Mouse (Mus musculus): ENCODE results near the gene Plekhg6. TPM values are rescaled to one million over a fixed set of nuclear protein-coding genes. Genes with fewer than 3 reads are reported as not detected.

Gene Plekhg6
- polyA plus RNA-seq, 1 experiment from 2014 or later = 0.12 TPM

DNA sequence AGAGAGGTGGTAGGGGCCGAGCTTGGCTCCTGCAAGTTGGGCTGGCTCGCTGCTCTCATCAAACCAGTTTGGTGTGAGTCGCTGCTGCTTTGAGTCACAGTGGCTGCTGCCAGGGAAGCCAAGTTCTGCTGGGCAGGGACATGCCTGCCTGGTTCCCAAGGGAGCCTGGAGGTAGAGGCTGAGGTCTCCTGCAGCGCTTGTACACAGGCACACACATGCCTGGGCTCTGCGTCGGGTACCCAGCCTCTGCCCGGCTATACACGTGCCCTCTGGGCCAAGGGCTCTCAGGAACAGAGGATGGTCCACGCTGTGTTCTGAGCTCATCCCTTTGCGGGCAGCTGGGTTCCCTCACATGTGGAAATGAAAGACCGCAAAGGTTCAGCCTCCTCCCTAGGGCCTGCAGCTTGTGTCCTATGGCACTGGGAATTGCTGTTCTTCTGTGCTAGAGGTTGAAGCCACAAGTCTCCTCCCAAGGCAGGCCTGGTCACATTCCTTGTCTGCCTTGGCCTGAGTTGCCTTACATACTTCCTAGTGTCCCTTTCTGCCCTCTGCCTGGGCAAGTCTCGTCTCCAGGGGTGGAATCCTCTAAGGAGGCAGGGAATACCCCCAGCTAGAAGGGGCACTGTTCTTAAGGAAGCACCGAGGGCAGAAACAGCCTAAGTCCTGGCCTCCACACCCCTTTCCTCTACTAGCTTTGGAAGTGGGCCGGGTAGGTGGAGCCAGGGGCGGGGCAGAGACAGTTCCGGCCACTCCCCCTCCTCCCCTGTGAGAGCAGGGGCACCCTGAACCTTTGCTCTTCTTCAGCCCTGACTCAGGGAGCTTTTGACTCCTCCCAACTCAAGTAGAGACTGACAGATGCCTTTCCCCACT, 2.8 kb downstream of the Plekhg6 start:
- Histone ChIP-seq H3K4me1 (replicated peaks; ENCODE audit: control insufficient read depth, insufficient read depth, low read length) (peaks cover 6% of the 10 kb centered on the region; the same call in 1 of the 2 replicates), H3K27me3 (ENCODE audit: control insufficient read depth, insufficient read depth, low read length) (peaks cover 35% of the 10 kb centered on the region), H3K9ac (ENCODE audit: low read length) (no peak overlapping the region), H3K4me3 (ENCODE audit: low read depth, low read length) (no peak overlapping the region), H3K27ac (ENCODE audit: low read depth, low read length) (no peak overlapping the region), H3K4me2 (ENCODE audit: low read depth, low read length, severe bottlenecking) (0 out of 2 replicates have a peak overlapping the region, but pooled peaks have one; percentile 15), H3K36me3 (ENCODE audit: control insufficient read depth, insufficient read depth, low read length) (no peaks in the 10 kb centered on the region), H3K9me3 (ENCODE audit: control insufficient read depth, low read length) (no peaks in the 10 kb centered on the region)
- ATAC-seq (replicated peaks; ENCODE audit: low FRiP score) (no peak), DNase-seq (ENCODE audit: low spot score) (no peak)
- 36% methylated on average over 16 of the region's 16 CpGs for WGBS

DNA sequence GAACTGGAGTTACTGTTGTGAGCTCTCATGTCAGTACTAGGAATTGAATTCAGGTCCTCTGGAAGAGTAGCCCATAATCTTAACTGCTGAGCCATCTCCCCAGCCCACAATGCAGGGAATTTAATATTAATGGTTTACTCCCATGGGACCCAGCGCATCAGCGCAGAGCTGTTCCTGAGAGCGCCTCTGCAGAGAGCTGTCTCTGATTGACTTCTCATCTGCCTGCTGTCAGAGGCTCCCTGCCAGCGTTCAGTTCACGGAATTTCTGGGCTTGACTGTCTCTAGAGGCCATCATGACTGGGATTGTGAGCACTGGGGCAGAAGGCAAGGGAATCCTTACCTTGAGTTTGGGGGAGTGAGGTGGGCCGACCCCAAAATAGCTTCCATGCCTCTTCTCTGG, 3.6 kb downstream of the Plekhg6 start:
- Histone ChIP-seq H3K4me2 (ENCODE audit: low read depth, low read length, severe bottlenecking) (no peak overlapping the region), H3K4me1 (replicated peaks; ENCODE audit: control insufficient read depth, insufficient read depth, low read length) (peaks cover 6% of the 10 kb centered on the region; the same call in 1 of the 2 replicates), H3K9me3 (ENCODE audit: control insufficient read depth, low read length) (no peaks in the 10 kb centered on the region), H3K27ac (ENCODE audit: low read depth, low read length) (no peak overlapping the region), H3K4me3 (ENCODE audit: low read depth, low read length) (no peak overlapping the region), H3K9ac (ENCODE audit: low read length) (no peak overlapping the region), H3K27me3 (ENCODE audit: control insufficient read depth, insufficient read depth, low read length) (peaks cover 35% of the 10 kb centered on the region), H3K36me3 (ENCODE audit: control insufficient read depth, insufficient read depth, low read length) (no peaks in the 10 kb centered on the region)
- no peak for ATAC-seq (replicated peaks; ENCODE audit: low FRiP score)
- WGBS = 62% methylated on average over 6 of the region's 6 CpGs
- DNase-seq (ENCODE audit: low spot score) = no peak

DNA sequence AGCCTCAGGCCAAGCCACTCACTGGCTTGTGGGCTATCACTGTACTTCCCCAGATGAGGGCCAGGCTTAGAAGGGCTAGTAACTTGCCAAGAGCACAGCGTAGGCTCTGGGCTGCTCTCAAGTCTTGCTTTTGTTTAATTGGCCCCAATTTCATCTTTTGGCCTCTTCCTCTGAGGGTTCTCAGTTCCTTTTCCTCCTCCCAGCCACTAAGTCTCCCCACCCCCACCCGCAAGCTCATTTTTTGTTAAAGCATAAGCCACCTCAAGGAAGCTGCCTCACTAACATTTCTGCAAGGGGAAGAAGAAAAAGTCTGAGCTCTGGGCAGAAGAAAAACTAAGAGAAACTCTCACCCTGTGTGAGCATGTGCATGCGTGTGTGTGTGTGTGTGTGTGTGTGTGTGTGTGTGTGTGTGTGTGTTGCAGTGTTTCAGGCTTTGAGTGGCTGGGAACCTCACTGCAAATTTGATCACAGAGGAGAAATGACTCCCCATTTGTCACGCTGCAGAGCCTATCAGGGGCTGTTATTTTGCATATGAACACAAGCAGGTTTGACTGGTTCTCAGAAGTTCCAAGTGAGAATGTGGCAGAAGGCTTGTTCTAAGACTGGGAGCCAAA, 12.7 kb downstream of the Plekhg6 start:
- Histone ChIP-seq H3K9ac (ENCODE audit: low read length) (no peak overlapping the region), H3K36me3 (ENCODE audit: control insufficient read depth, insufficient read depth, low read length) (no peaks in the 10 kb centered on the region), H3K4me1 (replicated peaks; ENCODE audit: control insufficient read depth, insufficient read depth, low read length) (peaks cover 2% of the 10 kb centered on the region; the same call in 1 of the 2 replicates), H3K27ac (ENCODE audit: low read depth, low read length) (no peak overlapping the region), H3K4me2 (ENCODE audit: low read depth, low read length, severe bottlenecking) (no peak overlapping the region), H3K9me3 (ENCODE audit: control insufficient read depth, low read length) (no peaks in the 10 kb centered on the region), H3K27me3 (ENCODE audit: control insufficient read depth, insufficient read depth, low read length) (peaks cover 12% of the 10 kb centered on the region), H3K4me3 (ENCODE audit: low read depth, low read length) (no peak overlapping the region)
- DNase-seq (ENCODE audit: low spot score) (no peak), ATAC-seq (replicated peaks; ENCODE audit: low FRiP score) (no peak)
- WGBS = 58% methylated on average over 4 of the region's 4 CpGs

DNA sequence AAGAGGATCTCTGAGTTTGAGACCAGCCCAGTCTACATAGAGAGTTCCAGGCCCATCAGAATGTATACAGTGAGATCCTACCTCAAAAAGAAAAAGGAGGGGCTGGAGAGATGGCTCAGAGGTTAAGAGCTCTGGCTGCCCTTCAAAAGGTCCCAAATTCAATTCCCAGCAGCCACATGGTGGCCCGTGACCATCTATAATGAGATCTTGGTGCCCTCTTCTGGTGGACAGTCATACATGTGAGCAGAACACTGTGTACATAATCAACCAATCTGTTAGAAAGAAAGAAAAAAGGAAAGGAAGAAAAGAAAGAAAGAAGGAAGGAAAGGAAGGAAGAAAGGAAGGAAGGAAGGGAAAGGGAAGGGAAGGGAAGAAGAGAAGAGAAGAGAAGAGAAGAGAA, 14.5 kb downstream of the Plekhg6 start:
- ATAC-seq (replicated peaks; ENCODE audit: low FRiP score) = no peak
- Histone ChIP-seq H3K9me3 (ENCODE audit: control insufficient read depth, low read length) (no peaks in the 10 kb centered on the region), H3K4me2 (ENCODE audit: low read depth, low read length, severe bottlenecking) (no peak overlapping the region), H3K9ac (ENCODE audit: low read length) (no peak overlapping the region), H3K36me3 (ENCODE audit: control insufficient read depth, insufficient read depth, low read length) (no peaks in the 10 kb centered on the region), H3K4me1 (replicated peaks; ENCODE audit: control insufficient read depth, insufficient read depth, low read length) (peaks cover 6% of the 10 kb centered on the region; the same call in 1 of the 2 replicates), H3K27ac (ENCODE audit: low read depth, low read length) (no peak overlapping the region), H3K27me3 (ENCODE audit: control insufficient read depth, insufficient read depth, low read length) (peaks cover 21% of the 10 kb centered on the region), H3K4me3 (ENCODE audit: low read depth, low read length) (no peak overlapping the region)
- WGBS = 69% methylated on average over 1 of the region's 1 CpGs
- no peak for DNase-seq (ENCODE audit: low spot score)

DNA sequence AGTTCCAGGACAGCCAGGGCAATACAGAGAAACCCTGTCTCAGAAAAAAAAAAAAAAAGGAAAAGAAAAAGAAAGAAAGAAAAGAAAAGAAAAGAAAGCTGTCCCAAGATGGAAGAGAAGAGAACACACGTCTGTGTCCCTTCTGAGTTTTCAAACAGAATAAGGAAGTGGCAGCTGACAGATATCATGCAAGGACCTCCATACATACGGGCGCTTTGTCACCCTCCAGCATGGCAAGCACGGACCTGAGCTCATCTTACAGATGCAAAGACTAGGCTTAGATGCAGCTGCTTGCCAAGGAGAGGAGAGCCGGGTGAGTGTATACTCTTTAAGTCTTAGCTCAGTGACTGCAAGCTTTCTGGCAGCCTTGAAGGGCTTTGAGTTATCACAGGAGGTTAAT, 15.1 kb downstream of the Plekhg6 start:
- WGBS = 92% methylated on average over 5 of the region's 5 CpGs

DNA sequence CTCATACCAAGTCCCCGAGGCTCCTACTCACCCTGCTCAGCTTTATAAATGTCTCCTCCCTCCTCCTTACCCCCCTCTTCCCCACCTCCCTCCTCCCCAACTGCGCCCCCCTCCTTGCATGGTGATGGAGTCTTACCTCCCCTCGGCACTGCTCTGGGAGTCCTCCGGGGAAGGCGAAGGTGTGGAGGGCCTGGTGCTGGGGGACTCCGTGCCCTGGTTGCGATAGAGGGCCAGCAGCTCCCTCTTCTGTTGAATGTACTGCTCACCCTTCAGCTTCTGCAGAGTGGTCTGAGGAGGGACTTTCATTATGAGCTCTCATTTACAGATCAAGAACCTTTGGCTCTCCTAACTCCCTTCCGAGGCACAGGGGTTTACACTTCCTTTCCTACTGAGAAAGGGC, 16.1 kb downstream of the Plekhg6 start:
- H3K9me3 ChIP-seq (ENCODE audit: control insufficient read depth, low read length) = no peaks in the 10 kb centered on the region
- no peaks in the 10 kb centered on the region for H3K36me3 ChIP-seq (ENCODE audit: control insufficient read depth, insufficient read depth, low read length)
- DNase-seq (ENCODE audit: low spot score) (no peak), ATAC-seq (replicated peaks; ENCODE audit: low FRiP score) (no peak)
- peaks cover 6% of the 10 kb centered on the region; the same call in 1 of the 2 replicates for H3K4me1 ChIP-seq (replicated peaks; ENCODE audit: control insufficient read depth, insufficient read depth, low read length)
- no peak overlapping the region for H3K4me3 ChIP-seq (ENCODE audit: low read depth, low read length)
- H3K27me3 ChIP-seq (ENCODE audit: control insufficient read depth, insufficient read depth, low read length) = peaks cover 27% of the 10 kb centered on the region
- 5% methylated on average over 8 of the region's 8 CpGs for WGBS
- no peak overlapping the region for H3K27ac ChIP-seq (ENCODE audit: low read depth, low read length)
- no peak overlapping the region for H3K4me2 ChIP-seq (ENCODE audit: low read depth, low read length, severe bottlenecking)
- no peak overlapping the region for H3K9ac ChIP-seq (ENCODE audit: low read length)

More for the DNA sequence above, 15.1 kb downstream of the Plekhg6 start:
- peaks cover 25% of the 10 kb centered on the region for H3K27me3 ChIP-seq (ENCODE audit: control insufficient read depth, insufficient read depth, low read length)
- H3K27ac ChIP-seq (ENCODE audit: low read depth, low read length) = no peak overlapping the region
- DNase-seq (ENCODE audit: low spot score) = no peak
- peaks cover 6% of the 10 kb centered on the region; the same call in 1 of the 2 replicates for H3K4me1 ChIP-seq (replicated peaks; ENCODE audit: control insufficient read depth, insufficient read depth, low read length)
- H3K4me3 ChIP-seq (ENCODE audit: low read depth, low read length) = no peak overlapping the region
- no peaks in the 10 kb centered on the region for H3K36me3 ChIP-seq (ENCODE audit: control insufficient read depth, insufficient read depth, low read length)
- no peak overlapping the region for H3K9ac ChIP-seq (ENCODE audit: low read length)
- H3K4me2 ChIP-seq (ENCODE audit: low read depth, low read length, severe bottlenecking) = no peak overlapping the region
- no peak for ATAC-seq (replicated peaks; ENCODE audit: low FRiP score)
- no peaks in the 10 kb centered on the region for H3K9me3 ChIP-seq (ENCODE audit: control insufficient read depth, low read length)

DNA sequence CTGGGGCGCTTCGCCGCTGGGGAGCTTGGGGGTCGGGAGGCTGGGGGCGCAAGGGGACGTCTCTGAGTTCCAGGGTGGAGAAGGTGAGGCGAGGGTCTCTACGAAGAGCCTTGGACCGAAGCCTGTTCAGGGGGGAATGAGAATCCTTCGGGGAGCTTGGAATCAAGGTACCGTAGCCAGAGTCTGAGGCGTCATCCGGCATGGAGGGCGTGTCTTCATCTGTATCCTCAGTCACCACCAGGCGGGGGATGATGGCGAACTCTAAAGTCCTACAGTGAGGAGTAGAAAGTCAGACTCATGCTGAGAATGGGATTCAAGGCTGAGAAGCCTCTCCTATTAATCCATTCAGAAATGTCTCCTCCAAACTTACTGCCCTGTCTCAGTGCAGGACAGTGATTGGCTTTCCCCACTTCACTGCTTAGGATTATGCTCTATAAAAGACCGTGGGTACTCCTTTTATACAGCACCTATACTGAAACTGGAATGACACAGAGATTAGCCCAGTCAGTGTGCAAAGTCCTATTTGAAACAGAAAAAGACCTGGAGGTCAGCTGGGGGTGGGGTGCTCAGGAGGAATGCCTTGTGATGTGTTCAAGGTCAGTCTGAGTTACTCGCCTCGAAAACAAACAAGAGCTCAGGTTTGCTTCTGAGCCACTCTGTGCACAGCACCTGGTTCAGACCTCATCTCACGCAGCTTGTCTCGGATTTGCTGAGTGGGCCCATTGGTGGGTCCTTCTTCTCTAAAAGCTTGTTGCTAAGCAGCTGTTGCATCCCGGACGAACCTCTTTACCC, 16.9 kb downstream of the Plekhg6 start:
- H3K36me3 ChIP-seq (ENCODE audit: control insufficient read depth, insufficient read depth, low read length) = no peaks in the 10 kb centered on the region
- DNase-seq (ENCODE audit: low spot score) = no peak
- WGBS = 7% methylated on average over 23 of the region's 23 CpGs
- H3K4me3 ChIP-seq (ENCODE audit: low read depth, low read length) = no peak overlapping the region
- no peak overlapping the region for H3K27ac ChIP-seq (ENCODE audit: low read depth, low read length)
- peaks cover 6% of the 10 kb centered on the region; the same call in 1 of the 2 replicates for H3K4me1 ChIP-seq (replicated peaks; ENCODE audit: control insufficient read depth, insufficient read depth, low read length)
- H3K9ac ChIP-seq (ENCODE audit: low read length) = no peak overlapping the region
- no peaks in the 10 kb centered on the region for H3K9me3 ChIP-seq (ENCODE audit: control insufficient read depth, low read length)
- peaks cover 27% of the 10 kb centered on the region for H3K27me3 ChIP-seq (ENCODE audit: control insufficient read depth, insufficient read depth, low read length)
- H3K4me2 ChIP-seq (ENCODE audit: low read depth, low read length, severe bottlenecking) = peak overlapping the region; percentile 1; the same call in 1 of the 2 replicates
- no peak for ATAC-seq (replicated peaks; ENCODE audit: low FRiP score)

DNA sequence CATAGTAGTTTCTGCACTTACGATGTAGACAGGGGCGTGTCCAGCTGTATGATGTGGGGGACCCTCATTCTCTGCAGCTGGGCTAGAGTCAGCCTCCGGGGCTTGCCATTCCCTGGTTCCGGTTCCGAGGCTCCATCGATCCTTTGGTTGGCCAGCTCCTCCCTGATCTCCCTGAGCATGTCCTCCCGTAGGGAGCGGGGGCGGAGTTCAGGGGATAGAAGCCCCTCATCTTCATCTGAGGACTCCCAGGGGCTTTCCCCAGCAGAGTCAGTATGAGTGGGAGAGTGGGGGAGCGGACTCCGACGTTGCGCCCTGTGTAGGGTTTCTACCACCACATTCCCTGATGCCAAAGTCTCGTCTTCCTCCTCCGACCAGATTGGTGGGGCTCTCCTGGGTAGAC, 17.6 kb downstream of the Plekhg6 start:
- Histone ChIP-seq H3K27me3 (ENCODE audit: control insufficient read depth, insufficient read depth, low read length) (peaks cover 27% of the 10 kb centered on the region), H3K4me3 (ENCODE audit: low read depth, low read length) (no peak overlapping the region), H3K36me3 (ENCODE audit: control insufficient read depth, insufficient read depth, low read length) (no peaks in the 10 kb centered on the region), H3K27ac (ENCODE audit: low read depth, low read length) (no peak overlapping the region), H3K4me2 (ENCODE audit: low read depth, low read length, severe bottlenecking) (peak overlapping the region; percentile 1; the same call in 1 of the 2 replicates), H3K9me3 (ENCODE audit: control insufficient read depth, low read length) (no peaks in the 10 kb centered on the region), H3K4me1 (replicated peaks; ENCODE audit: control insufficient read depth, insufficient read depth, low read length) (peaks cover 6% of the 10 kb centered on the region; the same call in 1 of the 2 replicates), H3K9ac (ENCODE audit: low read length) (no peak overlapping the region)
- DNase-seq (ENCODE audit: low spot score) = no peak
- no peak for ATAC-seq (replicated peaks; ENCODE audit: low FRiP score)
- 13% methylated on average over 15 of the region's 15 CpGs for WGBS
